Mouse (Mus musculus) E14TG2a.4 (cell line): ENCODE results near the gene Edc4.
"Not testable (repeated sequence)": the region's sequence is repeated elsewhere in the genome, so short reads cannot be mapped to it uniquely, and the experiment has no call there.

Experiments used
- CTCF ChIP-seq: conservative IDR thresholded peaks from 2 replicates; pipeline ENCODE4 v1.5.1; 2014; ENCODE audit warnings: low read length
- NANOG ChIP-seq: IDR thresholded peaks from 2 replicates; pipeline ENCODE4 v1.6.1; 2014; ENCODE audit warnings: borderline replicate concordance, low read length, mixed read lengths
- POU5F1 ChIP-seq: IDR thresholded peaks from 2 replicates; pipeline ENCODE4 v1.6.1; 2014; ENCODE audit warnings: low read length, borderline replicate concordance

DNA sequence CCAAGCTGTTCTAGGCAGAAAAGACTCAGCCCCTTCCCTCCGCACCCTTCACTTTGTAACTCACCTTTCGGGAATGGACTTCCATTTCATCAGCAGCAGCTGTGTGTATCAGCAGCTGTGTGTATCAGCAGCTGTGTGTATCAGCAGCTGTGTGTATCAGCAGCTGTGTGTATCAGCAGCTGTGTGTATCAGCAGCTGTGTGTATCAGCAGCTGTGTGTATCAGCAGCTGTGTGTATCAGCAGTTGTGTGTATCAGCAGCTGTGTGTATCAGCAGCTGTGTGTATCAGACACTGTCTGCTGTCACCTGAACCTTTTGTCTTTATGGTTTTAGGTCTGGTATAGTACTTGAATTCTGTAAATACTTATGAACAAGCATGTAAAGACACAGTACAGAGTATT is 46.9 kb upstream of the Edc4 start:
- TF ChIP-seq CTCF, POU5F1, NANOG: not testable (repeated sequence)
